Mouse (Mus musculus) thymus, postnatal 0 days (tissue): ENCODE measurements around the gene Heatr5a. TPM values are rescaled to one million over a fixed set of nuclear protein-coding genes. Genes with fewer than 3 reads are reported as not detected.

Source experiments
- DNase-seq: peaks from one replicate; pipeline ENCODE4 v3.0.0-alpha.2; 2015; ENCODE audit warnings: low spot score
- polyA plus RNA-seq: library from polyadenylated mRNA; unstranded; fragments of >200 nt; fragmentation: Nextera tagmentation; extraction: Ambion mirVana; gene quantifications from 2 replicates; pipeline ENCODE4 v1.2.1, GENCODE M21; 2015

The Heatr5a gene
- polyA plus RNA-seq, 1 experiment from 2014 or later = 4.5 TPM

DNA sequence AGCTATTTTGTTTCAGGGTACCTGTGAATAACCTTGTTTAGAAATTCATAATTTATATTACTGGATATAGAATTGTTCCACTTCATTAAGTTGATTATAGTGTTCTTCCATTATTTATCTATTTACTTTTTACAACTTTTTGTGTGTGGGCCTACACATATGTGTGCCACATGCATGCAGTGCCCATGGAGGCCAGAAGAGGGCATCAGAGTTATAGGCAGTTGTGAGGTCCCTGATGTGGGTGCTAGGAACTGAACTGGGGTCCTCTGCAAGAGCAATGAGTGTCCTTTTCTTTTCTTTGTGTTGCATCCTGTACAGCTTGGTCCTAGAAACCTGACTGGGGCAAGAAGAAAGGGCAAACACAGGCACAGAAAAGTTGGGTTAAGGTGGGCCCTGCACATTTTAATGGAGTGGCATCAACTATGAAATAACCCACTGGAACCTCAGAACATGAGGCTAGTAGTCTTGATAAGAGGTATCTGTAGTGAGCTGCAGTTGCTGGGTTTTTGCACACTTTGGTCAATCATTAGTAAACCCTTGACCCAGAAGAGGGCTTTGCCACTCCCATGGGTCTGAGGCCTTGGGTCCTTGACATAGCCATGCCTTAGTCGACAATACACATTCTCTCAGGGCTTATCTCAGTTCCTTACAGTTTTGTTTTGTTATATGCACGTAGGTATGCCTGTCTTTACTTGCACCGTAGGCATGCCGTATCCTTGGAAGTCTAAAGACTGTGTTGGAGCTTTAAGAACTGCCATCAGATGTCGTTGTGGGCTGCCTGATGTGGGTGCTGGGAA lies 1.3 kb upstream of the Heatr5a start:
- DNase-seq = no peak

DNA sequence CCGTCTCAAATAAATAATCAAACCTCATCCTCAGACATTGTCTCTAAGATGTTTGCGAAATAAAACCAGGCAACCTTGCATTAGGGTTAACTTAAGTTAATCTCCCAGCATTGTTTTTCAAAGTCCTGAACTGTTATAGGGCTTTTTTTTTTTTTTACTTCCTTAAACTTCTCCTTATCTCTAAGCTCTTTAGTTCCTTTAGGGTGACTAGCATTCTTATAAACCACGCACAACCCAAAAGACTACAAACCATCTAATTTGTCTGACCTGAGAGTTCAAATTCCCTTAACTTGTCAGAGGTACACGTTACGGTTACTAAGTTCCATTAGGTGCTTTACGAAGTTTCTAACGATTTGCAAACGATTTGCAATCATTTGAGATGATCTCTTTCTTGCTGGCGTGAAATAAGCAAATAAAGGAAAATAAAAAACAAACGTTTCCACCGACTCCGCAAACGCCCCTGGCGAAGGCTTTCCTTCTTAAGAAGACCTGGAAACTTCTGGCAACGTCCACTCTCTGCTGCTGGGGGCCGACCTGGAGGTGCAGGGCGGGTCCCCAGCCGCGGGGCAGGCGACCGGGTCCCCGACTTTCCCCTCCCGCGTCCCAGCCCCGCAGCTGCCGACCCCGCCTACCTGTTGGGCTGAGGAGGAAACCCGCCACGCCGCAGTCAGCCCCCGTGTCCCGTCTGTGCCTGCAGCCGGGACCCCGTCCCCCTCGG lies 610 bp downstream of the Heatr5a start:
- DNase-seq = peak; percentile 6

DNA sequence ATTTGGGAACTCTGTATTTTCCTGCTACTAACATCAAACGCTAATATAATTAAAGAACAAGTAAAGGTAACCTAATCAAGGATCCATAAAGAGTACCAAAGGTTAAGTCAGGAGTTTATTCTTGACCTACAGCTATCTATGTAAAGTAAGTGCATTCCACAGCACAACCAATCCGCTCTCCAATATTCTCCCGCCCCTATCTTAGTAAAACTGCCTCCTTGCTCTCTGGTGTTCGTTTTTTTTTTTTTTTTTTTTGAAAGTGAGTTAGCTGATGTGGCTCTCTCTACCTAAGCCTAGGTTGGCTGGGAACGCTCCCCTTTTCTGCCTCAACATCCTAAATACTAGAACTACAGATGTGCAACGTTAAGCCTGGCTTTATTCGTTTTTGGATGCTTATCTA lies 1.2 kb downstream of the Heatr5a start:
- no peak for DNase-seq

DNA sequence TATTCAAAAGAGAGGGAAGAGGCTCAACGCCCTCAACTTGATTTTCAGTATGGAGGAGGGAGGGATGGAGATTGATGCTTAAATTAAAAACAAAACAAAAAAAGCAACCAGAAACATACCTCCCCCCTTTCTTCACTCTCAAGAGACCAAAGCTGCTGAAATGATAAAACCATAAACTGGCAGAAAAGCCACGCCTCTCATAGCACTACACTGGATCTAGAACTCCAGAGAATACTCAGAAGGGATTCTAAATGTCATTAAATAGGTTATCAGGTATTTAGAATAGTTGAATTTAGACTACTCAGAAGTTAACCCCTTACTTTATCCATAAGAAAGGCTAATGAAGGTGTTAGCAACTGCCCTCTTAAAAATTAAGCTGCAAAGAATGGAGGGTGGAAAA lies 2.0 kb downstream of the Heatr5a start:
- DNase-seq = no peak

DNA sequence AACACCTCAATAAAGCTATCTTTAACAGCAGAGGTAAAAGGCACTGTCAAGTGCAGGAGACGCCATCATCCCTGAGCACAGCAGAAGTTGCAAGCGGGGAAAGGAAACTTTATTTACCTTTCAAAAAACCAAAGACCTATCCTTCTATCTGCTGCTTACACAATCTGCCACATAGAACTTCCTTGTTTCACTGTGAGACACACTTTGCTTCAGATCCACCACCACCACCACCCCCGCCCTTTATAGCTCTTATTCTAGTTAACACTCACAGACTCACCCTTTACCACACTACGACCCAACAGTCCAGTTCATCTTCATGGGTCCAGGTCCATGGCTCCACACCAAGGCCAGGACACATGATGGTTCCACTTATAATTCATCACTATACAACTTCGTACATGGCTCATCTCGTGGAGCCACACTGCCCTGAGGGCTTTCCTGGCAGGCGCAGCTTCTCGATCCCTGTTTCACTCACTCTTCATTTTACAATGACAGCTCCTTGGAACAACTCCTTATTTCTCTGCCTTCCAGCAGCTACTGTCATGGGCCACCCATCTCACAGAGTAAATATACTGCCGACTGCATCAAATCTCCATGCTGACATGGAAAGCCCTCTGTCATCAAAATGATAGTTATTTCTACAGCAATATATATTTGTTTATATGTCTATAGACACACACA lies 3.1 kb downstream of the Heatr5a start:
- DNase-seq = no peak

DNA sequence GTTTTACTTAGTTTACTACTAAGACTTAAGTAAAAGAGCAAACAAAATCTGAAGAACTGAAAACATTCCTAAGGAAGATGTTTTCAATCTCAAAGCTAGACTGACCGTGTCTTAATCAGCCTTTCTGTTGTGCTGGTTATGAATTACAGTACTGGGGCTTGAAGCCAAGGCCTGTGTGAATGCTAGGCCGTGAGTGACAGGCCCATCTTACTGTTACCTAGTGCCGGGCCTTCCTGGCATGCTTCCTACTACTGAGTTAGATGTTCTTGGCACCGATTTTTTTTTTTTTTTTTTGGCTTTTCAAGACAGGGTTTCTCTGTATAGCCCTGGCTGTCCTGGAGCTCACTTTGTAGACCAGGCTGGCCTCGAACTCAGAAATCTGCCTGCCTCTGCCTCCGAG lies 13.5 kb downstream of the Heatr5a start:
- DNase-seq = no peak

DNA sequence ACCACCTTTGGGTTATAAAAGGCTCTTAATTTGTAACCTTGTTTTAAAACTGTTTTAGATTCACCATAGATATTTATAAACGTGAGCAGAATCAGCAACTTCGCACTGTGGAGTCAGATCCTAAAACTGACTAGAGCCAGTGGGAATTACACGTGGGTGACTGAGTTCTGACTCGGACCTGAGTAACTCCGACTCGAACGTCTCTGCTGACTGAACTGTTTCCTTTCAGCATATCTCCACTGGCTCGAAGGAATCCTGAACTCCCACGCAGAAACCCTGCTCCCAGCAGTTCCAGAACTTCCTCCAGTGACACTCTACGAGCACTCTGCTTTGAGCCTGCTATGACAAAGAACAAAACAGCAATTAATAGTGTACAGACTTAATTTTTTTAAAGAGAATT lies 18.8 kb downstream of the Heatr5a start:
- no peak for DNase-seq

DNA sequence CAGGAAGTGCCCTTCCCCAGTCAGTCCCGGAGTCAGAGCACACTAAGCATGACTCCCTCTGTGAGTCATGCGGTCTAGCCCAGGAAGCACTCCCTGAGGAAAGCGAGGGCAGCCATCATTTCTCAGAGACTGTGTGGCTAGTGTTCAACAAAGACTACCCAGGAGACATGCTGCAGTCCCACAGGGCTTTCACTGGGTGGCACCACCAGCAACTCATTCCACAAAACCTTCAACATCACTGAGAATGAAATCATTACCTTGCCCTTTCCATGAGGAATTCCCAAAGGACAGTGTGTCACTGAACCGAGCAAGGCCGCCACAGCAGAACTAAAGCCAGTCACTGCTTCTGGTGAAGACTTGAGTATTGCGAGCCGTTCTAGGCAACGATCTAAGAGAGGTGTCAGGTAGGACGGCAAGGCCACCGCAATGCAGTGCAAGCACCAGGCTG lies 23.6 kb downstream of the Heatr5a start:
- no peak for DNase-seq

DNA sequence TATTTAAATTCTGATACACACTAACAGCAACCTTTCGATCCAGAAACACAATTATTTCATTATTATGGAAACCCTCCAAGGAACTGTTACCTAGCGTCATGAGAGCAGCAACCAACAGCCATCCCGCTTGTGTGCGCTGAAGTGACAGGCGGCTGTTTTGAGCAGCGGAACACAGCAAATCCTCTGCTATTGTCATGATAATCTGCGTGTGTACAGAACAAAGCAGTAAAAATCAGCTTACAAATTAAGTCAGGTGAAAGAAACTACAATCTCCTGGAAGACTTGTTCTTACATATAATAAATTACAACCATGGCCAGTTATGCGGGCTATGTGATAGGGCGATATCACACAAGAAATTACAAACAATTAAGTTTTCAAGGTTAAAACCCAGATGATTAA lies 25.8 kb downstream of the Heatr5a start:
- no peak for DNase-seq

DNA sequence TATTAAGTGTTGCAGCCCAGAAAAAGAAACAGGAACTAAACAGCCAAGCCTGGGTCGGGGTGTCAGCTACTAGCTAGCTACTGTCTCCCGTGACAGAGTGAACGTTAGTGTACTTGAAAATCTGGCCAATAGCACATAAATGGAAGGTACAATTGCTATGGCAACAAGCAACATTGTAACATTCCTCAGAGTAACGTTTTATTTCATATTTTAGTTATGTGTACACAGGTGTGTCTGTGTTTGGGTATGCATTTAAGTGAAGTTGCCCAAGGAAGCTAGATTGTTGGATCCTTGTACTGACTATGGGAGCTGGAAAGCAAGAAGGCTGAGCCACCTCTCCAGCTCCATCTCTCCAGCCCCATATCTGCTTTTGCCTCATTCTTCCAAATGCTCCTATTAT lies 31.3 kb downstream of the Heatr5a start:
- no peak for DNase-seq

DNA sequence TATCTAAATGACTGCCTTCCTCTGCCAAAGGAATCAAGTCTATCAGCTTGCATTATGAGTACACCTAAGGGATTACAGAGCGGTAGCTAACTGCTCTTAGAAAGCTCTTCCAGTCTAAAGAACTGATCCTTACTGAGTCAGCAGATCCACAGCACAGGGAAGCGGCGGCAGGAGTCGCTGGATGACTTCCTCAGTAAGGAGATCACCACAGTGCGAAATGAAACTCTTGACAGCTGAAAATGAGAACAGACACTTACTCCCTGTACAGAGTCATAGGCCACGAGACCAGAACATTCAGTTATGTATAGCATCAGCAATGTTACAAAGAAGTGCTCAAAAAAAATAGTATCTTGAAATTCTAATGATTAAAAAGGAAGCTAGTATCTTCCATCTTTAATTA lies 33.2 kb downstream of the Heatr5a start:
- no peak for DNase-seq

DNA sequence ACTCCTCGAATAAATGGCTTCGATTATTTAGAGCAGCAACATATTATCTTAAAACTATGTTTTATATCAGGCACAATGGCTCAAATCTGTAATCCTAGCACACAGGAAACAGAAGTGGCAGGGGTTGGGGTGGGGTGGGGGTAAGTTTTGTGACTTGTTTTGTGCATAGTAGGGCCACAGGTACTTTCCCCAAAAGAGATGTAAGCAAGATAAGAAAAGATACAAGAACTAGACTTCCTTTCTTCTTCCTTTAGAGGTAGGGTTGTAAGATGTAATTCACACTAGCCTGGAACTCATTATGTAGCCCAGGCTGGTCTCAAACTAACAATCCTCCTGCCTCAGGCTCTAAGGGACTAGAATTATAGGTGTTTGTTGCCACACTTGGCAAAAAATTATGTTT lies 41.5 kb downstream of the Heatr5a start:
- no peak for DNase-seq

DNA sequence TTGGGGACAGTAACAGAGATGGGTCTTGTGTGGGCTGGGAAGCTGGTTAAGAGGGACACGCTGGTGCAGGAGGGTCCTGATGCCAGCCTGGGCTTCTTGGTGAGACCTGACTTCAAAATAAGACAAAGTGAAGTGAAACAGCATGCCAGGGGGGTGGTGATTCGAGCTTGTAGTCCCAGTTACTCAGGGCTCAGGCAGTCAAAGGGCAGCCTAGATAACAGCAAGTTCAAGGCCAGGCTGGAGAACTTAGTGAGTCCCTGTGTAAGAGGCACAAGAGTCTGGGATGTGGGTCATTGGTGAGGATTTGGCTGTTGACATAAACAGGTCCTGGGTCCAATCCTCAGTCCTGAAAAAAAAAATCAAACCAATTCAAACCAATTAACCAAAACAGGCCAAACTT lies 53.9 kb downstream of the Heatr5a start:
- DNase-seq = no peak

DNA sequence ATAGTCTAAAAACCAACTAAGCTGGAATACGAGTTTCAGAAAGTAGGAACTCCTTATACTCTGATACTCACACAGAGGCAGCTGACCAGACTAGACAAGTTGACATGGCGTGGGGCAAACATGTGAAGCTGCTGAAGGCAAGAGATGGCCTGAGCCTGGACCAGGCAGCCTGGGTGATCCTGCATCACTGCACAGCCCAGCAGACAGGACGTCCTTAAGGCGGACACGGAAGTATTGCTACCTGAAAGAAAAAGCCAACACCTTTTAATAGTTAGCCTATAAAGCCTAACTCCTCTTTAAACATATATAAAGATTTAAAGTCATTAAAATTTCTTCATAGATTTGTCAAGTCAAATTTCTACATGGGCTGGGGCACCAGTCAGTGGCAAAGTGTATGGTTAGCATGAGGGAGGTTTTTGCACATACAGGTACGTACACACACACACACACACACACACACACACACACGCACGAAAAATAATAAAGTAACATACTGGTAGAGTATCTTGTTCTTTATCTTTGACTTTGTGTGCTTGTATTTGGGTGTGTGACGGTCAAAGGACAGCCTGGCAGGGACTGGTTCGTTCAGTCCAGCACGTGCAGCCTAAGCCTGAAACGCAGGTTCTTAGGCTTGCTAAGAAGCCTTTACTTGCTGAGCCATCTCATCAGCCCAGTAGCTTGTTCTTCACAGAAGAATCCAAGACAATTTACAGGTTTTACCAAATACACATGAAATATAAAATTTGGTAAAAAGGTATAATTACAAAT lies 56.0 kb downstream of the Heatr5a start:
- no peak for DNase-seq

DNA sequence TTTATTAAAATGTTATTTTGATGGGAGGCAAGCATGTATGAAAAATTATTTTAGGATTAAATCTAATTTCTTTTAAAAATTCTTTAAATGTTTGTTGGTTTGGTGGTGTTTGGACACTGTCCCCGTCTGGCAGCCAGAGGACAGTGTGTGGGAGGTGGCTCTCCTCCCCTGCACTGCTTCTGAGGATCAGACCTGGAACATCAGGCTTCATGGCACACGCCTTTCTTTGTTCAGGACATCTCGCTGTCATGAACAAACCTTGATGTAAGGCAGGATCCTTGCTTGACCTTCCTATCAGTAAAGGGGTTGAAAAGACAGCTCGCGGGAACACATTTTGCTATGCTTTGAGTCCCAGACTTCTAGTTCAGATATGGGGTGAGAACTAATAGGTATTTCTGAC lies 61.9 kb downstream of the Heatr5a start:
- DNase-seq = no peak

DNA sequence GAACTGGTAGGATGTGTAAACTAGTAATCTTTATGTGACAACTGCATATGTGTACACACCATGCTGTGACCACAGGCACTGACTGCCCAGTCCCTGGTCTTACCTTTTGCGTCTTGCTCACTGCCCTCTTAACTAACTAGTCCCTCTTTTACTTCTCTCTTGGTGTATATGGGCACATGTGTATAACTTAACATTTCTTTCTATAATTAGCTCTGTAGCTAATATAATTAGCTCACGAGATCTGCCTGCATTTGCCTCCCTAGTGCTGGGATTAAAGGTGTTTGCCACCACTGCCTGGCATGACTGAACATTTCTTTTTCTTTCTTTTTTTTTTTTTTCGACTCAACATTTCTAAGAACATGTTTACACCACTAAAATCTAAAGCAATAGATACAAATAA lies 63.6 kb downstream of the Heatr5a start:
- DNase-seq = no peak

DNA sequence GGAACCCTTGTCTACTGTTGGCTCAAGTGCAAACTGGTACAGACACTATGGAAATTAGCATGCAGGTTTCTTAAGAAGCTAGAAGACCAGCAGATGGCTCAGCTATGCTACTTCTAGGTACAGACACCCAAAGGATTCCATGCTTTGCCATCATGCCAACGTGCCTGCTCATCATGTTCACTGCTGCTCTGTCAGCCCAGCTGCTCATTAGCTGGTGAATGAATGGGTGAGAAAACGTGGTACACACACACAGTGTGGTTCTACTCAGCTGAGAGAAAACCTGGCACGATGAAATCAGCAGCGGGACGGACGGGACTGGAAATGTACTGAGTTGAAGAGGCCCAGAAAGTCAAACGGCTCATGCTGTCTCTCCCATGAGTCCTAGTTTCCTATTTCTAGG lies 70.6 kb downstream of the Heatr5a start:
- no peak for DNase-seq

DNA sequence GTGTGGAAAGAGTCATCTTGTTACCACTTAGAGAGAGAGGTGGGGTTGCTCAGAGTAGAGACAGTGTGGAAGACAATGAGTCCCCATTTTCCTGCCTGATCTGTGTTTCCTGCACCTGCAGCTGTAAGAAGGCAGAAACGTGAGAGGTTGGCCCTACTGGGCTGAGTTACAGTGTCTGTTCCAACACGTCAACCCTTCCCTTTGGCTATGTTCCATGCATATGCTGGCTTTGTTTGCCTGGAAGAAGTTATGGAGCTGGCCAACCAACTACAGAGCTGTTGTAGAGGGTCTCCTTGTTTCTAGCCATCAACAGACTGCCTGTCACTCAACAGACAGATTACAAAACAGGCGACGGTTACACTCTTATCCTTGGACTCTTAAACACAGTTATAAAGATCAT lies 74.2 kb downstream of the Heatr5a start:
- DNase-seq = no peak

DNA sequence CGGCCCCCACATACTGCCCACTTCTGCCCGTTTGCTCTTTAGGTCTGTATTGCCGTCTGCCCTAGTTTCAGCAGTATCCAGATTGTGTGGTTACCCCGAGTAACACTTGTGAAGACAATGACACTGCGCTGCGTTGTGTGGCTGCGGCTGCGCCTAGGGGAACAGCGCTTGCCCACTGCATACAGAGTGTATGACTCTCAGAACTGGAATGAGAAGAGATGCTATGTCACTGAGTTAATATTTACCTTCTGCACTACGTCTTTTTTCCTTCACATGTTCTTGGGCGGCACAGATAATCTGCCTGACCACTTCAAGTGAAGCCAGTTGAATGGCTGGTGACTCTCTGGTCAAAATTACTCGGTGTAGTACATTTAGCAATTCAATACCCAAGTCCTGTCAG lies 82.5 kb downstream of the Heatr5a start:
- DNase-seq = no peak

DNA sequence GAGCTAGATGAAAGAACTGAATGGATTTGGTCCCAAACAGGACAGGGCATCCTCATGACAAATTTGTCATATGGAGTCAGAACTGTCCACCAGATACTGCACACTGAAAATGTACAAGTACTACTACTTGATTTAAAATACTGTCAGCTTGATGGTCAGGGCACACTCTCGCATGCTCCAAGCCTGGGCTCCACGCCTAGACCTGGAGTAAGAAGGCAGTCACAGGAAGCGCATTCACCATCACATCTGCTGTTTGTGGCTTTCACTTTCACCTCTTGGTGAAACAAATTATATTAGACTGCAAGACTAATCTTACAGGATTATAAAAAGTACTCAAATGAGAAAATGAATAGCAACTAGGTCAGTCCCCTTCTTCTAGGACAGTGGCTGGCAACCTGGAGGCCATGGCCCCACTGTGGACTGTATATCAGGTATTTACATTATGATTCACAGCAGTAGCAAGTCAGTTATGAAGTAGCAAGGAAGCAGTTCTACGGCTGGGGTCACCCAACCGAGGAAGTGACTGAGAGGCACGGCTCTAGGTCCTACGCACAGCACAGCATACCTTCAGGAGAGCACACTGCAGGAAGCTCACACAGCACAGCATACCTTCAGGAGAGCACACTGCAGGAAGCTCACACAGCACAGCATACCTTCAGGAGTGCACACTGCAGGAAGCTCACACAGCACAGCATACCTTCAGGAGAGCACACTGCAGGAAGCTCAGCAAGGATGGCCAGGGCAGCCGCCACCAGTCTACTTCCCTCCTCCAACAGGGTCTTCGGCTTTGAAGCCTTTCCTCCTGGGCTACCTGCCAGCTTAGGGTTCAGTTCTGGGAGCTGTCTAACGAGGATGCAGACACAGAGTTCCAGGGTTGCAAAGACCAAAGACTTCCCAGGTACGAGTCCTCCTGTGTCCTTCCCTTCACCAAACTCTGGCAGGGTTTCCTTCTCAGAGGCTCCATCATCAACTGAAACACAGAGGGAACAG lies 83.5 kb downstream of the Heatr5a start:
- peak; percentile 63 for DNase-seq
